Mouse (Mus musculus): ENCODE results near the gene Txnrd2.

The Txnrd2 gene

DNA sequence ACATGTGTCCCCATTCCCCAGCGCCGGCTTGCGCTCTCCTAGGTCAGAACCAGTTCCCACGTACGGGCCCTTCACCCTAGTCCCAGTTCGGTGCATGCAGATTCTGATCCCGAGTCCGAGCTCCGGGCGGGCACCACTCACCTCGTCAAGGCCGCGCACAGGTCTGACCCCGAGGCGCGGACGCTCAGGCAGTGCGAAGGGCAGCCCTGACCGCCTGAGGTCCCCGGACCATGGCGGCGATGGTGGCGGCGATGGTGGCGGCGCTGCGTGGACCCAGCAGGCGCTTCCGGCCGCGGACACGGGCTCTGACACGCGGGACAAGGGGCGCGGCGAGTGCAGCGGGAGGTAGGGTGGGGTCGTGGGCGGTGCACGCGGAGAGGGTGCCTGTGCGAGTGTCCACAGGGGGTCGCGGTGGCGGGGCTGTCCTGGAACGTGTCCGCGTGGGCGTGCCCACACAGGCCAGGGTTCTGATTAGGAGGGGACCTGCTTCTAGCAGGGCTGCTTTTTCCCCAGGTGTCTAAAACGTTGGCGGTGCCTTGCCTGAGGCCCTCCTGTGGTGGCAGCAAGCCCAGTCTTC lies at the start of gene Txnrd2:
TSS of gene Txnrd2 (plus strand) at position 170 of the 577 bp plus-strand sequence.
- DNase-seq (ENCODE audit: low spot score): peak; percentile 78

DNA sequence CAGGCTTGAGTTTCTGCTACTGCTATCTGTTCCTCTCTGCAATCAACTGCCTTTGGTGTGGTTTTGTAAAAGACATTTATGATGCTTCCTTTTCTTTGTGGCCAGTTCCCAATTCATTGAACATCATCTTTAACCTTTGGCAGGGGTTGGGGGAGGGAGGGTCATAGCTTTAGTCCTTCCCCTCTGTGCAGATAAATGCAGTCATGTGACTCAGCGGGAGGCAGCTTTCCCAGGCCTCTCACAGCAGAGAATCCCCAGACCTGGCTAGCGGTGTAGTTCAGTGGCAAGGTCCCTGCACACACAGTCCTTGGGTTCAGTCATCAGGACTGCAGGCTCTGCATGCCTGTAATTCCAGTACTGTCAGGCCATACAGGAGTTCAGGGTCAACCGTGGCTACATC lies 49.0 kb upstream of the Txnrd2 start:
- no peak for DNase-seq (ENCODE audit: low spot score)

GRCm38 (mm10) chr16:18378489-18378888 lies 47.7 kb upstream of the Txnrd2 start:
- no peak for DNase-seq (ENCODE audit: low spot score)

DNA sequence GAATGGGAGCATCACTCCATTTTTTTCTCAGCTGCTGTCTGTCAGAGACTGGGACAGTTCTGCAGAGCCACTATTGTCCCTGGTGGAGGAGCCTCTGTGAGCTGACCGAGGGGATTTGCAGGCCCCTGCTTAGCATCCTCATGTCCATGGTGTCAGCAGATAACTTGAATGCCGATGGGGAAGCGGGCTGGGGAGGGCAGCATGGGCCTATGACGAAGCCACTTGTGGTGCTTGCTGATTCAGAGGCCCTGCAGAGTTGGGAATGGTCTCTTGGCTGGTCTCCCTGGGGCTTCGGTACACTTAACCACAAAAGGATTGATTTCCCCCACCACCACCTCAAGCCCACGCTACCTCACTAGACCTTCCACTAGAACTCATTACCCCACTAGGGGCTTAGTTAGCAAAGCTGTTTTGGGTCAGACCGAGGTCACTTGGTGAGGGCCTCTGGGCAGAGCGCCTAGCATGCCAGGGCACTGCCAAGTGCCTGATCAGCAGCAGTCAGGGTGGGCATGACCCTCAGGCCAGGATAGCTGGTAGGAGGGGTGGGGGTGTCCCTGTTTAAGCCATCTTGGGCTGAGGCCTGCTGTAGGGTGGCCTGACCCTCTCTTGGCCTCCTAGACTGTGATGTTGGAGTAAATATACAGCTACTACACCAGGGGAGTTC lies 46.7 kb upstream of the Txnrd2 start:
- DNase-seq (ENCODE audit: low spot score): no peak

DNA sequence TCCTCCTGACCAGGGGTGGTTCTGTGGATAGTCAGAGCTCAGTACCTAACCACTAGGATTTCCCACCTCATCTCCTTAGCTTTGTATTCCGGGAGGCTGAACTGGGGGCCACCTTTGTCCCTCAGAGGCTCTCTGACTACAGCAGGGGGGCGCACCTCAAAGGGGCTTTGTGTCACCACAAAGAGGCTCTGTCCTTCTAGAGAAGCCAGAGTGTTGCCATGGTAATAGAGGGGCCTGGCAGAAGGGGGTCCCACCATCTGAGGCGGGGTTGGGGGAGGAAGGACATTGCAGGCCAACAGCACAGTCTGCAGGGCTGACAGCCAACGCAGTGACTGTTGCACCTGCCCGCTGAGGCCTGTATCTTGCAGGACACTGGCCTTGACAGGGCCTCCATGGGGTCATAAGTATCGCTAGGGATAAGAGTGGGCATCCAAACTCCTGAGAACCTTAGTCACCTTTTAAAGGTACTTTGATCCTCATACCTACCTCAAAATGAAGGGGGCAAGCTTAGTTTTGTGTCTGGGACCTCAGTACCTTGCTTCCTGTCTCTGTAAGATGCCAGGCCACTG lies 45.6 kb upstream of the Txnrd2 start:
- DNase-seq (ENCODE audit: low spot score): no peak

GRCm38 (mm10) chr16:18381621-18382258 lies 44.4 kb upstream of the Txnrd2 start:
- no peak for DNase-seq (ENCODE audit: low spot score)

- DNase-seq (ENCODE audit: low spot score): no peak
Measured at GRCm38 (mm10) chr16:18383045-18383726, 43.0 kb upstream of the Txnrd2 start.

DNA sequence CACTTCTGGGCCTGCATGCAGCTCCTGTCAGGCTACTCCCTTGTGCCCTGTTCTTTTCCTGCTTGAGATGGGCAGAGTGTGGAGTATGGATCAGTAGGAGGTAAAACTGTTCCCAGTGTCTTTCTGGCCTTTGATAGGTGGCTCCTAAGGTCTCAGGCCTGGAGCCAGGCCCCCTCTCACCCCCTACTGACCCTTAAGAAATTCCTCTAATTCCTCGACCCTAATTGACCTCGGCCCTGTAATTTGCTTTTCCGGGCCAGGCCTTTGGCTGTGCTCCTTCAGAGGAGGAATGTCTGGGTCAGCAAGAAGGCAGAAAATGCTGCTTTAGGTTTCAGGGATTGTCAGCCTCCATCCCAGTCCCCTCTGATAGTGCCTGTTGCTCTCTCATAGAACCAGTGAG lies 42.4 kb upstream of the Txnrd2 start:
- no peak for DNase-seq (ENCODE audit: low spot score)

DNA sequence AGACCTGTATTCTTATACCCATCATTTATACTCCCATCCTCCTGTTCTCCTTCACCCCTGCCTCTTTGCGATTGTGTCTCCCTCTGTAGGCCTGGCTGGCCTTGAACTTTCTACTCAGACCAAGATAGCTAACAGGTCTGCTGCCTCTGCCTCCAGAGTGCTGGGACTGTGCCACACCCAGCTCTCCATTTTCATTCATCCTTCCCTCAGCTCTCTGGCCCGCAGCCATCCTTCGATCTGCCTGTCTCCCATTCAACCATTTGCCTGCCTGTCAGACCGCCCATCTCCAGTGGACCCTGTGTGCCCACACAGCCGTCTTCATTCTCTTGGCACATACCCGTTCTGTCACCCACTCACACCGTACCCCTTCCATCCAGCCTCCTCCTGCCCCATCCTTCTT lies 42.0 kb upstream of the Txnrd2 start:
- no peak for DNase-seq (ENCODE audit: low spot score)

DNA sequence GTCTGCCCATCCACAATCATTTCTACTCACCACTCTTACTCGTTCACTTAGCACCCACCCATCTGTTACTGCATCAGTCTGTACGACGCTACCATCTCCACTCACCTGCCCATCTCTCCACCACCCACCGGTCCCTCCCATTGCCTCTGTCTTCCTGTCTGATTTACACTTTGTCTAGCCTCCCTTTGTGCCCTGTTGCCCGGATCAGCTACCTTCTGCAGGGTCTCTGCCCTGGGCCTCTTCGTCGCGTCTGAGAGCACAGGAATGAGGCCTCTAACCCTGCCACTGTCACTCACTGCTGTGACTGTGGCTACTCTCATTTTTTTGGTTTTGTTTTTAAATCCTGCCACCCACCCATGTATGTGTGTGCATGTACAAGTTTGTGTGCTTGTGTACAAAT lies 41.5 kb upstream of the Txnrd2 start:
- no peak for DNase-seq (ENCODE audit: low spot score)

- no peak for DNase-seq (ENCODE audit: low spot score)
Measured at GRCm38 (mm10) chr16:18385411-18385810, 40.8 kb upstream of the Txnrd2 start.

- DNase-seq (ENCODE audit: low spot score): no peak
Measured at GRCm38 (mm10) chr16:18386451-18386850, 39.7 kb upstream of the Txnrd2 start.

- DNase-seq (ENCODE audit: low spot score): no peak
Measured at GRCm38 (mm10) chr16:18386972-18387371, 39.2 kb upstream of the Txnrd2 start.

DNA sequence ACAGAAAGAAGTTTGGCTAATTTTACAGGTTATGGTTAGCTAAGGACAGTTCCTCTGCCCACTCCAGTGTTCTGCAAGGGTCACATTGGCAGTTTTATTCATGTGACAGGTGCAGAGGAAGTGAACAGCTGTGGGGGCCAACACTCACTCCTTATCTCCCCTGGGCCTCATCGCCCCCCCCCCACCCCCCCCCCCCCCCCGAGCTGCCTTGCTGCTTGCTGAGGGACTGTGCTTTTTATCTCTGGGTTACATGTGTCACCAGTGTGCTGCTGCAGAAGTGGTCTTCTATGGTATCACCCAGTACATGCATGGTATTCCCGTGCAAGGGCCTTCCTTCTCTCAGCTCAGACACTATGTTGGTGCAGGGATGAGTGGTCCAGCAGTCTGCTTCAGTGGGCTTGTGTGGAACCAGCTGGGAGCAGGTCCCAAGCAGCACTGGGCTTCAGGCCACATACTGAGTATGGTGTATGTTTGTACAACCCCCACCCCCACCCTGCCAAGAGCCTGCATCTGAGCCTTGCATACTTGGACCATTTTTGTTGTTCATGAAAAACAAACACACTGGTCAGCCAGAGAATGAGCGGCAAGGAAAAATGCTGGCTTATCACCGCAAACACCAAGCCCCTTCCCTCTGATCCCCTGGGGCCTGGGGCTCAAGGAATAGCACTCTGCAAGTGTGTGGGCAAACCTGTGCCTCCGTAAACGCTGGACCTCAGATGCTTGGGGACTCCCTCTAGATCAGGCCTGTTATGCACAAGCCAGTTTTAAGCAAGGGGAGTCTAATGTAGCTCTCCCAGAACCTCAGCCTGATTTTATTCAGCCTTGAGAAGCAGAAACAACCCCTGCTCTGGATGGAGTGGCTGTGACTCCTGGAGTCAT lies 38.2 kb upstream of the Txnrd2 start:
- no peak for DNase-seq (ENCODE audit: low spot score)

DNA sequence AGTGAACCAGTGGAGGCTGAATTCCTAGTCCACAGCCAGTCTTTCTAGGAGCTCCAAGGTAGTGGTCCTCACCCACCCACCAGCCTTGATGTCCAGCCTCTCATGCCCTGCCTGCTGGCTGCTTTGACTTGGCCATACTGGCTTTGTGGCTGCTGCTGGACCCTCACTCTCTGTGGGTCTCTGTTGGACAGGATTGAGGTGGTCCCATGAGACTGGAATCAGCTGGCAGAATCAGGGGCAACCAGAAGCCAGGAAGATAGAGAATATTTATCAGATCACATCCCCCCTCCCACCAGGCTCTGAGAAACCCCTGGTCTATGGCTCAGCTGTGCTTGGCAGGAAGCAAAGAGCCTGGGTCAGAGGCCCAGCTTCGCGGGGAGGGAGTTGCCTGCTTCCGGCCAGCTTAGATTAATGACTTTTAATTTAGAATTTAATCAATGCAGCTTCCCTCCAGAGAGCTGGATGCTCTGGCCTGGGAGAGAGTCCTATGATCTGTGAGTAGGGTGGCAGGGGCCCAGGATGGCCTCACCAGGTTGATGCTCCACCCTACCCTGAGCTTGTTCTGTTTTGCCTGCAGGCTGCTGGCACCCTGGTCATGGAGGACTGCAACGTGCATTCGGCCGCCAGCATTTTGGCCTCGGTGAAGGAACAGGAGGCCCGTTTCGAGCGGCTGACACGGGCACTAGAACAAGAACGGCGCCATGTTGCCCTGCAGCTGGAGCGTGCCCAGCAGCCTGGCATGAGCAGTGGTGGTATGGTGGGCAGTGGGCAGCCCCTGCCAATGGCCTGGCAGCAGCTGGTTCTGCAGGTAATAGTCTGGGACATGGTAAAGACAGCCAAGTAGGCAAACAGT lies 37.4 kb upstream of the Txnrd2 start:
- DNase-seq (ENCODE audit: low spot score): no peak

DNA sequence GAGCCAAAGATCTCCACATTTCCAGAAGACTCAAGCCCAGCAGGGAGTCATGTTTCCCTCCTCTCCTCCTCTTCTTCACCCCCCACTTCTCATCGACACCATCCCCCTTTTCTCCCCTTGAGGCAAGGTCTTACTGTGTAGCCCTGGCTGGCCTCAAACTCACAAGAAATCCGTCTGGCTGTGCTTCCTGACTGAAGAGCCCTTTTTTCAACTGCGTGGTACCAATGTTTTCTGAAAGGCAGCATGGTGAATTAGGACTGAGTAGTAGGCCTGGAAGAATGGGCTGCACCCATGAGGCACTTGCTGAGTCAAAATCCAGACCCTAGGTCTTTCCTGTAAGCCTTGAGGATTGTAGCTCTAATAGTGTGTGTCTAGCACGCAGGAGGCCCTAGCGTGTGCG lies 35.8 kb upstream of the Txnrd2 start:
- no peak for DNase-seq (ENCODE audit: low spot score)

GRCm38 (mm10) chr16:18391127-18391526 lies 35.1 kb upstream of the Txnrd2 start:
- no peak for DNase-seq (ENCODE audit: low spot score)

DNA sequence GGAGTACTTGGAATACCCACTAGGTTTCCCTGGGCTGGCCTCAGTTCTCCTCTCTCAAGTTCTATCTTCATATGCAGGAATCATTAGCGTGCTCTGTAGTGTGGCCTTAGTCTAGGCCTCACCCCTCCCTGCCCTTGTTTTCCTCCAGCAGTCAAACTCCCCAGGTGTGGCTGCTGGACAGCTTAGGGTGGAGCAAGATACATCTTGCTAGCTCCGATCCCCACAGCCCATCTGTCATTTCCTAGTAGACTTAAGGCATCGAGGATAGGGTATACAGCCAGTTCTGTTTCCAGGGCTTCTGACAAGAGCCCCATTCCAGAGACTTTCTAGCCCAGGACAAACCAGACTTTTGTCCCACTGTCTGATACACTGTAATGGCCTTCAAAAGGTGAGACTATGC lies 34.5 kb upstream of the Txnrd2 start:
- no peak for DNase-seq (ENCODE audit: low spot score)

- DNase-seq (ENCODE audit: low spot score): peak; percentile 85
Measured at GRCm38 (mm10) chr16:18392469-18393426, 33.4 kb upstream of the Txnrd2 start.

DNA sequence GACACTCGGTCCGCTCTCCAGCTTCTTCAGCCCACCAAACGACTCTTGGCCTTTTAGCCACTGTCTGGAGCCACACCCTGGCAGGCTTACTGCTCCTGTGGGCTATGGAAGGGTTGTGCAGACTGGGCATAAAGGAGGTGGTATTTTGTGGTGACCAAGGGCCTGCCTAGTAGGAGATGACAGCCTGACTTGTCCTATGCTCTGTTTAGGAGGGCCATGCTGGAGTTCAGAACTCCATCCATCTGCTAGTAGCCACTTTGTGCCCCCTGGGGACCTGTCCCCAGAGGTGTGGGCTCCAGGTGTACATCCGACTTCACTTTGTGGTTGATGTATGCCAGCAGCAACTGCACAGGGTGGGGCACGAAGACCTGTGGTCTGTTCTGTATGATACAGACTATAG lies 32.6 kb upstream of the Txnrd2 start:
- no peak for DNase-seq (ENCODE audit: low spot score)
